Mouse (Mus musculus) C2C12 (cell line): ENCODE results near the gene Daglb. TPM values are rescaled to one million over a fixed set of nuclear protein-coding genes. Genes with fewer than 3 reads are reported as not detected.

Experiments used
- H3K27me3 ChIP-seq: one replicate; pipeline ENCODE4 v1.6.1; 2011; ENCODE audit not compliant: control insufficient read depth, insufficient read depth, insufficient read length
- H3K36me3 ChIP-seq: one replicate; pipeline ENCODE4 v1.6.1; 2011; ENCODE audit not compliant: control insufficient read depth, insufficient read depth
- H3K4me3 ChIP-seq: one replicate; pipeline ENCODE4 v1.5.1; 2011; ENCODE audit warnings: mild to moderate bottlenecking, control low read depth; ENCODE audit not compliant: poor library complexity, insufficient read depth, severe bottlenecking
- H3K79me2 ChIP-seq: one replicate; pipeline ENCODE4 v1.6.1; 2011; ENCODE audit not compliant: control insufficient read depth, insufficient read depth
- H3K79me3 ChIP-seq: one replicate; pipeline ENCODE4 v1.6.1; 2011; ENCODE audit warnings: low read depth, control low read depth
- H3ac ChIP-seq: one replicate; pipeline ENCODE3; 2011; ENCODE audit warnings: low read depth; ENCODE audit not compliant: control insufficient read depth, insufficient read length
- CEBPB ChIP-seq: IDR thresholded peaks from one replicate; pipeline ENCODE4 v1.6.1; 2011; ENCODE audit warnings: low read depth, mild to moderate bottlenecking, control low read depth, moderate library complexity
- CTCF ChIP-seq: IDR thresholded peaks from one replicate; pipeline ENCODE4 v1.5.1; 2011; ENCODE audit not compliant: control insufficient read depth, insufficient read depth, insufficient read length
- FOSL1 ChIP-seq: IDR thresholded peaks from one replicate; pipeline ENCODE4 v1.8.0; 2011; ENCODE audit warnings: mild to moderate bottlenecking, low read length; ENCODE audit not compliant: poor library complexity, insufficient read depth, severe bottlenecking
- MAX ChIP-seq: IDR thresholded peaks from one replicate; pipeline ENCODE4 v1.6.1; 2011; ENCODE audit warnings: mild to moderate bottlenecking, control low read depth
- MYOD1 ChIP-seq: IDR thresholded peaks from one replicate; pipeline ENCODE4 v1.6.1; 2011; ENCODE audit warnings: low read depth; ENCODE audit not compliant: control insufficient read depth, insufficient read length
- MYOG ChIP-seq: IDR thresholded peaks from one replicate; pipeline ENCODE4 v1.6.1; 2011; ENCODE audit not compliant: control insufficient read depth, insufficient read length; ENCODE audit errors: extremely low read depth
- USF1 ChIP-seq: IDR thresholded peaks from one replicate; pipeline ENCODE4 v1.6.1; 2011; ENCODE audit warnings: low read depth, mild to moderate bottlenecking, control low read depth, moderate library complexity
- polyA plus RNA-seq: library from polyadenylated mRNA; unstranded; fragments of >200 nt; fragmentation: generic; extraction: Trizol; gene quantifications from one replicate; pipeline ENCODE4 v1.2.1, GENCODE M21; 2012; ENCODE audit warnings: missing spikeins

Daglb gene
- polyA plus RNA-seq, 1 experiment: 3.7 TPM

GRCm38 (mm10) chr5:143501140-143501539, 36.8 kb downstream of the Daglb start:
- TF ChIP-seq USF1: no peak
- no peak for TF ChIP-seq CTCF
- no peak for TF ChIP-seq MYOG
- no peak for TF ChIP-seq CEBPB
- TF ChIP-seq MYOD1: no peak
- no peak for TF ChIP-seq FOSL1
- TF ChIP-seq MAX: no peak
- H3K79me3 ChIP-seq: peaks cover 2% of the 10 kb centered on the region
- no peak overlapping the region for H3ac ChIP-seq
- H3K27me3 ChIP-seq: no peaks in the 10 kb centered on the region
- H3K36me3 ChIP-seq: peaks cover 29% of the 10 kb centered on the region
- H3K79me2 ChIP-seq: no peaks in the 10 kb centered on the region
- H3K4me3 ChIP-seq: no peak overlapping the region

DNA sequence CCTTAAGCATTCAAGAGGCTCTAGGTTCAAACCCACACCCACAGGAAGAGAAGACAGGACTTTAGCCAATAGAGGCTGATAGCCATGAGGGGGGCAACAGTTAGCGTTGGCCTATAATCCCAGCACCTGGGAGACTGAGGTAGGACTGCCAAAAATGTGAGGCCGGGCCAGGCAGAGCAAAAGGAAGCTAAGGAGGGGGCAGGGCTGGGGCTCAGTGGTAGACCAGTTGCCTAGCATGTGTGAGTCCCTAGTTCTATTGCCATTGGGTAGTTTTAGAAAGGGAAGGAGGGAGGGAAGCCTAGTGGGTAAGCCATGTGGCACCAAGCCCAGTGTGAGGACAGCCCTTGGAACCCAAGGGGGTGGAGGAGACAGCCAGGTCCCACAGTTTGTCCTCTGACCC, 37.3 kb downstream of the Daglb start:
- Histone ChIP-seq H3K79me3 (peaks cover 2% of the 10 kb centered on the region), H3K4me3 (no peak overlapping the region), H3K27me3 (no peaks in the 10 kb centered on the region), H3K36me3 (peaks cover 30% of the 10 kb centered on the region), H3ac (no peak overlapping the region), H3K79me2 (no peaks in the 10 kb centered on the region)
- TF ChIP-seq CEBPB (no peak), FOSL1 (no peak), USF1 (no peak), CTCF (no peak), MYOG (no peak), MYOD1 (no peak), MAX (no peak)

GRCm38 (mm10) chr5:143502899-143503557, 38.6 kb downstream of the Daglb start:
- Histone ChIP-seq H3K36me3 (peaks cover 43% of the 10 kb centered on the region), H3ac (no peak overlapping the region), H3K27me3 (no peaks in the 10 kb centered on the region), H3K79me3 (peaks cover 2% of the 10 kb centered on the region), H3K4me3 (no peak overlapping the region), H3K79me2 (peaks cover 12% of the 10 kb centered on the region)
- TF ChIP-seq MYOG (no peak), FOSL1 (no peak), CTCF (no peak), USF1 (no peak), CEBPB (no peak), MAX (no peak), MYOD1 (no peak)

DNA sequence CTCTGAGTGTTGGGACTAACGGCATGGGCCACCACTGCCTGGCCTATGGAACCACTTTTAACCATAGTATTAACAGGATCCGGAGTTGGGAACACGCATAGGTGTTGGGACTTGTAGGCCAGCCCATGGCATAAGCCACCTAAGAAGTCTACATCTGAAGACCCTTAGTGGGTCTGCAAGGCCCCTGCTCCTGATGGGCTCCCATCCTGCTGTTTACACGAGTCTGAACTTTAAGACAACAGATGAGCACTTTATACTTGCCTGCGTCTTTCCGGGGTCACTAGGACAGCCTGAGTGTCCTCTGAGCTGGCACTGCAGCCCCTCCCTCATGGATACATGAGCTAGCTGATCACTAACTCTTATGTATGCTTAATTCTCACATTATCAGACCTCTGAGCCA, 39.4 kb downstream of the Daglb start:
- Histone ChIP-seq H3K36me3 (peaks cover 50% of the 10 kb centered on the region), H3ac (no peak overlapping the region), H3K79me2 (peaks cover 19% of the 10 kb centered on the region), H3K27me3 (no peaks in the 10 kb centered on the region), H3K4me3 (no peak overlapping the region), H3K79me3 (peaks cover 7% of the 10 kb centered on the region)
- TF ChIP-seq USF1 (no peak), CTCF (no peak)

GRCm38 (mm10) chr5:143504453-143504852, 40.1 kb downstream of the Daglb start:
- peaks cover 26% of the 10 kb centered on the region for H3K79me2 ChIP-seq
- H3K36me3 ChIP-seq: peaks cover 58% of the 10 kb centered on the region
- no peak overlapping the region for H3ac ChIP-seq
- H3K4me3 ChIP-seq: no peak overlapping the region
- no peaks in the 10 kb centered on the region for H3K27me3 ChIP-seq
- peaks cover 10% of the 10 kb centered on the region for H3K79me3 ChIP-seq
- TF ChIP-seq MYOD1: no peak
- no peak for TF ChIP-seq FOSL1
- TF ChIP-seq CTCF: peak; percentile 2
- TF ChIP-seq MAX: no peak
- TF ChIP-seq CEBPB: no peak
- no peak for TF ChIP-seq USF1
- no peak for TF ChIP-seq MYOG

- no peaks in the 10 kb centered on the region for H3K27me3 ChIP-seq
- H3K79me3 ChIP-seq: peaks cover 15% of the 10 kb centered on the region
- no peak overlapping the region for H3K4me3 ChIP-seq
- H3K79me2 ChIP-seq: peaks cover 32% of the 10 kb centered on the region
- H3ac ChIP-seq: no peak overlapping the region
- TF ChIP-seq MYOD1 (no peak), MAX (no peak), FOSL1 (no peak), MYOG (no peak), USF1 (no peak), CTCF (no peak), CEBPB (no peak)
- H3K36me3 ChIP-seq: peaks cover 62% of the 10 kb centered on the region
Observed at GRCm38 (mm10) chr5:143505056-143505455, 40.7 kb downstream of the Daglb start.
